Mouse (Mus musculus): ENCODE measurements around the gene Dkkl1.

DNA sequence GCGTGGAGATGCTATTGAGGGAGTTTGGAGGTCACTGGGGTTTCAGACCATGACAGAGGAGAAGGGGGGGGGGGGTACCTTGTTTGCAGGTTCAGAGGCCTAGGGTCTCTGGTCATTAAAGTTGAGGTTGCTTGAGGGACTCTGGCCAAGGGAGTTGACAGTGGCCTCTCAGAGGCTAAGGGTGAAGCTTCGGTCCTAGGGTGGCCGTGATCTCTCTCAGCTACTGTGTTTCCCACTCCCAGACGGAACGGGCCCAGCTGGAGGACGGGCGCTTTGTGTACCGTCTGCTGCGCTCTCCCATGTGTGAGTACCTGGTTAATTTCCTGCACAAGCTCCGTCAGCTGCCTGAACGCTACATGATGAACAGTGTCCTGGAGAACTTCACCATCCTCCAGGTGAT lies 20.0 kb upstream of the Dkkl1 start:
- no peak for TF ChIP-seq CTCF (IDR thresholded peaks at IDR 0.05; ENCODE audit: control insufficient read depth, insufficient read depth, insufficient read length)
- no peak for TF ChIP-seq MYOG (IDR thresholded peaks at IDR 0.05; ENCODE audit: control insufficient read depth, extremely low read depth, insufficient read length)
- no peak for TF ChIP-seq USF1 (IDR thresholded peaks at IDR 0.05; ENCODE audit: low read depth)
- no peak for TF ChIP-seq CEBPB (IDR thresholded peaks at IDR 0.05; ENCODE audit: low read depth)
- TF ChIP-seq MAX (IDR thresholded peaks at IDR 0.05): no peak
- TF ChIP-seq FOSL1 (IDR thresholded peaks at IDR 0.05; ENCODE audit: insufficient read depth, low read length, poor library complexity, severe bottlenecking): no peak
